Mouse (Mus musculus) embryonic fibroblast, embryonic 13.5 days (primary cell): ENCODE measurements at regions not wholly inside any gene's neighbourhood (a gene's known extent, or its start where the extent isn't known, plus 50 kb on each side); places are given as distances from the start of the nearest gene placed in this dataset.

Experiments used
- CTCF ChIP-seq: IDR thresholded peaks from 2 replicates; pipeline ENCODE4 v1.5.1; 2011; ENCODE audit warnings: mild to moderate bottlenecking, control low read depth, low read length, moderate library complexity, borderline replicate concordance; ENCODE audit not compliant: insufficient read depth
- POLR2A ChIP-seq: IDR thresholded peaks from 2 replicates; pipeline ENCODE4 v1.6.1; 2011; ENCODE audit warnings: low read depth, mild to moderate bottlenecking, control low read depth, low read length, moderate library complexity

DNA sequence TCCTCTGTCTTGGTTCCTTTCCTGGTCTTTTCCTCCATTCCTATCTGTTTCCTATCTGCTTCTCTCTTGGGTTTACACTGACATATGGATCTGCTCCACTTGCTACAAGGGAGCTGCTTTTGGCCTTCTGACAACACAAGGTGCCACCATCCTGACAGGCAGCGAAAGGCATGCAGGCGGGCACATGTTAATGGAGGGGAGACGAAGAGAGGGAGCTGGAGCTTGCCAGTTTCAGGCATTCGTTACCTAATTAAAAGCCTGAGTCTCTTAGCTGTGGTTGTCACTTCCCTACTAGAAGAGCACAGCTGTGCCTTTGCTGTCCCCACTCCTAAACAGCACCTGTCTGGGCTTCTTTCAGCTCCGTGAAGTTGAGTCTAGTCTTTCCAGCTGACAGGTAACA is 711.5 kb upstream of the Kirrel3 start:
- TF ChIP-seq POLR2A (no peak), CTCF (no peak)
